Mouse (Mus musculus): ENCODE measurements around the gene Rfx5. TPM values are rescaled to one million over a fixed set of nuclear protein-coding genes. Genes with fewer than 3 reads are reported as not detected.

Gene Rfx5
- polyA plus RNA-seq, 1 experiment = 3.5 TPM

DNA sequence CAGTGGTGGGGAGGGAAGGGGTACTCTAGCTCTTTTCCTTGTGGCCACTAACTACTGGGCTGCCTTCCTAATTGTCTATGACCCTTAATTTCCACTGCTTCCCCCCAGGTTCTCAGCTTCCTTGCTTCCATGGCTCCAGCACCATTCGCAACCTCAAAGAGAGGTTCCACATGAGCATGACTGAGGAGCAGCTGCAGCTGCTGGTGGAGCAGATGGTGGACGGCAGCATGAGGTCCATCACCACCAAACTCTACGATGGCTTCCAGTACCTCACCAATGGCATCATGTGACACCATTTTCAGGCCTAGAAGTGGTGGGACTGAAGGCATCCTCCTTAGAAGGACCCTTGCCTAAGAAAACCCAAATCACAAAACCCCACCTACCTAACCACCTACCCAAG is 51.8 kb downstream of the Rfx5 start:
- TF ChIP-seq REST (IDR thresholded peaks at IDR 0.05; ENCODE audit: insufficient read depth, insufficient read length) (no peak), USF1 (IDR thresholded peaks at IDR 0.05; ENCODE audit: low read depth) (no peak), SRF (IDR thresholded peaks at IDR 0.05; ENCODE audit: control insufficient read depth, insufficient read length, low read depth) (no peak), TCF3 (IDR thresholded peaks at IDR 0.05; ENCODE audit: insufficient read length, low read depth) (peak; percentile 44), MYOG (IDR thresholded peaks at IDR 0.05; ENCODE audit: control insufficient read depth in 1 of 3, insufficient read depth in 1 of 3, insufficient read length in 2 of 3, low read depth in 2 of 3) (peak in 2 of 3 experiments; percentile 71 to 88), MYOD1 (IDR thresholded peaks at IDR 0.05; ENCODE audit: control insufficient read depth in 1 of 3, insufficient read length in 2 of 3, low read depth in 2 of 3) (peak in 2 of 3 experiments; percentile 73 to 83)
- Histone ChIP-seq H3K4me2 (ENCODE audit: low read depth) (no peak overlapping the region), H3K79me2 (ENCODE audit: control insufficient read depth, insufficient read depth) (no peaks in the 10 kb centered on the region), H3ac (ENCODE audit: control insufficient read depth, insufficient read length) (no peak overlapping the region), H3K27me3 (ENCODE audit: control insufficient read depth, insufficient read depth, insufficient read length) (no peaks in the 10 kb centered on the region), H3K4me3 (no peak overlapping the region), H3K36me3 (ENCODE audit: control insufficient read depth, insufficient read depth) (peaks cover 19% of the 10 kb centered on the region)

GRCm38 (mm10) chr3:95007706-95008105 is 53.8 kb downstream of the Rfx5 start:
- Histone ChIP-seq H3K4me3 (no peak overlapping the region), H3K27me3 (ENCODE audit: control insufficient read depth, insufficient read depth, insufficient read length) (no peaks in the 10 kb centered on the region), H3K36me3 (ENCODE audit: control insufficient read depth, insufficient read depth) (peaks cover 11% of the 10 kb centered on the region), H3K79me2 (ENCODE audit: control insufficient read depth, insufficient read depth) (no peaks in the 10 kb centered on the region), H3ac (ENCODE audit: control insufficient read depth, insufficient read length) (no peak overlapping the region), H3K4me2 (ENCODE audit: low read depth) (no peak overlapping the region)
- TF ChIP-seq TCF12 (IDR thresholded peaks at IDR 0.05; ENCODE audit: insufficient read depth, poor library complexity, severe bottlenecking) (no peak), CEBPB (IDR thresholded peaks at IDR 0.05; ENCODE audit: insufficient read depth, poor library complexity, severe bottlenecking) (no peak), POLR2AphosphoS2 (IDR thresholded peaks at IDR 0.05; ENCODE audit: insufficient read length, low read depth) (no peak), MYOG (IDR thresholded peaks at IDR 0.05; ENCODE audit: control insufficient read depth in 1 of 3, insufficient read depth in 1 of 3, insufficient read length in 2 of 3, low read depth in 2 of 3) (no peak), REST (IDR thresholded peaks at IDR 0.05; ENCODE audit: insufficient read depth, insufficient read length) (no peak), POLR2A (IDR thresholded peaks at IDR 0.05; ENCODE audit: insufficient read length, low read depth) (no peak), MYOD1 (IDR thresholded peaks at IDR 0.05; ENCODE audit: control insufficient read depth in 1 of 3, insufficient read length in 2 of 3, low read depth in 2 of 3) (no peak), TCF3 (IDR thresholded peaks at IDR 0.05; ENCODE audit: insufficient read length, low read depth) (no peak), E2F4 (IDR thresholded peaks at IDR 0.05; ENCODE audit: insufficient read depth) (no peak), USF1 (IDR thresholded peaks at IDR 0.05; ENCODE audit: low read depth) (no peak), SRF (IDR thresholded peaks at IDR 0.05; ENCODE audit: control insufficient read depth, insufficient read length, low read depth) (no peak), MAX (IDR thresholded peaks at IDR 0.05; ENCODE audit: low read depth) (no peak)

- TF ChIP-seq MYOD1 (IDR thresholded peaks at IDR 0.05; ENCODE audit: control insufficient read depth in 1 of 3, insufficient read length in 2 of 3, low read depth in 2 of 3) = peak in 2 of 3 experiments; percentile 41 to 59
- peak in 2 of 3 experiments; percentile 22 to 71 for TF ChIP-seq MYOG (IDR thresholded peaks at IDR 0.05; ENCODE audit: control insufficient read depth in 1 of 3, insufficient read depth in 1 of 3, insufficient read length in 2 of 3, low read depth in 2 of 3)
- no peak for TF ChIP-seq E2F4 (IDR thresholded peaks at IDR 0.05; ENCODE audit: insufficient read depth)
Measured at GRCm38 (mm10) chr3:95010396-95010795, 56.5 kb downstream of the Rfx5 start.

More at GRCm38 (mm10) chr3:95010396-95010795, 56.5 kb downstream of the Rfx5 start:
- no peak overlapping the region for H3K4me3 ChIP-seq
- H3K4me2 ChIP-seq (ENCODE audit: low read depth) = no peak overlapping the region
- peaks cover 6% of the 10 kb centered on the region for H3K79me2 ChIP-seq (ENCODE audit: control insufficient read depth, insufficient read depth)
- peaks cover 5% of the 10 kb centered on the region for H3K36me3 ChIP-seq (ENCODE audit: control insufficient read depth, insufficient read depth)
- H3ac ChIP-seq (ENCODE audit: control insufficient read depth, insufficient read length) = no peak overlapping the region
- no peaks in the 10 kb centered on the region for H3K27me3 ChIP-seq (ENCODE audit: control insufficient read depth, insufficient read depth, insufficient read length)

Other genes starting within 250 kb of the Rfx5 start
- 0.02 TPM for gene Cgn, start 167.6 kb upstream of the Rfx5 start, polyA plus RNA-seq (2012; fragmentation: generic; extraction: Trizol)
- 11.5 TPM for gene Pogz, start 116.5 kb upstream of the Rfx5 start, polyA plus RNA-seq (2012; fragmentation: generic; extraction: Trizol)
- gene Psmb4, start 67.1 kb upstream of the Rfx5 start, polyA plus RNA-seq (2012; fragmentation: generic; extraction: Trizol) = 475 TPM
- gene Selenbp1, start 21.0 kb upstream of the Rfx5 start, polyA plus RNA-seq (2012; fragmentation: generic; extraction: Trizol) = 0.44 TPM
- 44.9 TPM for gene Pi4kb, start 20.7 kb downstream of the Rfx5 start, polyA plus RNA-seq (2012; fragmentation: generic; extraction: Trizol)
- 11.5 TPM for gene Zfp687, start 61.4 kb downstream of the Rfx5 start, polyA plus RNA-seq (2012; fragmentation: generic; extraction: Trizol)
- gene Psmd4, start 88.5 kb downstream of the Rfx5 start, polyA plus RNA-seq (2012; fragmentation: generic; extraction: Trizol) = 338 TPM
- gene Pip5k1a, start 152.9 kb downstream of the Rfx5 start, polyA plus RNA-seq (2012; fragmentation: generic; extraction: Trizol) = 27.3 TPM
- 85.6 TPM for gene Vps72, start 156.9 kb downstream of the Rfx5 start, polyA plus RNA-seq (2012; fragmentation: generic; extraction: Trizol)
- 2.5 TPM for gene Tmod4, start 170.4 kb downstream of the Rfx5 start, polyA plus RNA-seq (2012; fragmentation: generic; extraction: Trizol)
- 30.6 TPM for gene Scnm1, start 179.9 kb downstream of the Rfx5 start, polyA plus RNA-seq (2012; fragmentation: generic; extraction: Trizol)
- 7.0 TPM for gene Lysmd1, start 180.0 kb downstream of the Rfx5 start, polyA plus RNA-seq (2012; fragmentation: generic; extraction: Trizol)
- 0.22 TPM for gene Tnfaip8l2, start 188.3 kb downstream of the Rfx5 start, polyA plus RNA-seq (2012; fragmentation: generic; extraction: Trizol)
- gene Sema6c, start 206.4 kb downstream of the Rfx5 start, polyA plus RNA-seq (2012; fragmentation: generic; extraction: Trizol) = 29.0 TPM

Data from myocyte (in vitro differentiated cells).